Mouse (Mus musculus): Measurements from ENCODE around the gene Mllt10. TPM values are rescaled to one million over a fixed set of nuclear protein-coding genes. Genes with fewer than 3 reads are reported as not detected.

The Mllt10 gene
- polyA plus RNA-seq, 1 experiment = 75.4 TPM

DNA sequence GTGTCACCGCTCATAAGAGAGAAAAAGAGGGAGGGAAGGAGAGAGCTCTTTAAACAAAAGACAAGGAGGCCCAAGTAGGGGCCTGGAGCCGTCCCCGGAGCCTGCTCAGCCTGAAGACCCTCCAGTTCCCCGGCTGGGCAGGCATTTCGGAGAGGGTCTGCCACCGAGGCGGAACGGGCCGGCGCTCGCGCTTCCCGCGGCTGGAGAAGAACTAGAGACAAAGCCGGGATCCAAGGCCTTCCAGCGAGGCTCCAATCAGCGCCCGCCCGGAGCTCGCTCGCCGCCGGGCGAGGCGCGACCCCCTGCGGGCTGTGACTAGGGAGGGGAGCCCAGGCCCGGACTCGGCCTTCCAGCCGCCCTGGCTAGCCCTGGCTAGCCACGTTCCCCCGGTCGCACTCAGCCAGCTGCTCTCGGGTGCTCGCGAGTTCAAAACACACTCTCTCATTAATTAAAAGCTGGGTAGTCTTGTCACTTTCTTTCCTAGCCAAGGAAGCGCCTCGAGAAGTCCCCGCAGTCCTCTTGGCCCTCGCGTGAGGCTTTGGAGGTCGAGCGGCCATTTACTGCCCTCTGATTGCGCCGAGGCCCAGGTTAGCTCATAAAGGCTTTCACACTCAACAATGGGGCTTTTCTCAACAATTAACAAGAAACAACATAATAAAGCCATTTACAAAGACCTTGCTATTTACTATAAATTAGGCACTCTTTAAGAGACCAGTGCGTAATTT is 15.3 kb upstream of the Mllt10 start:
- Histone ChIP-seq H3K36me3 (ENCODE audit: control insufficient read depth, insufficient read depth, low read length) (no peaks in the 10 kb centered on the region), H3K4me3 (ENCODE audit: control insufficient read depth, insufficient read depth, low read length) (no peak overlapping the region), H3K27me3 (ENCODE audit: control insufficient read depth, insufficient read depth, low read length) (no peaks in the 10 kb centered on the region), H3K4me1 (replicated peaks; ENCODE audit: control insufficient read depth, insufficient read depth, low read length) (no peaks in the 10 kb centered on the region), H3K27ac (ENCODE audit: control insufficient read depth, insufficient read depth, low read length) (no peak overlapping the region)
- 88% methylated on average over 46 of the region's 46 CpGs for WGBS
- TF ChIP-seq CTCF (IDR thresholded peaks at IDR 0.05; ENCODE audit: borderline replicate concordance, control insufficient read depth, extremely low read depth, insufficient read depth, low read length, poor library complexity) (no peak), POLR2A (IDR thresholded peaks at IDR 0.05; ENCODE audit: control insufficient read depth, extremely low read depth, insufficient read depth, low read length, poor library complexity) (no peak)
- no peak for DNase-seq

DNA sequence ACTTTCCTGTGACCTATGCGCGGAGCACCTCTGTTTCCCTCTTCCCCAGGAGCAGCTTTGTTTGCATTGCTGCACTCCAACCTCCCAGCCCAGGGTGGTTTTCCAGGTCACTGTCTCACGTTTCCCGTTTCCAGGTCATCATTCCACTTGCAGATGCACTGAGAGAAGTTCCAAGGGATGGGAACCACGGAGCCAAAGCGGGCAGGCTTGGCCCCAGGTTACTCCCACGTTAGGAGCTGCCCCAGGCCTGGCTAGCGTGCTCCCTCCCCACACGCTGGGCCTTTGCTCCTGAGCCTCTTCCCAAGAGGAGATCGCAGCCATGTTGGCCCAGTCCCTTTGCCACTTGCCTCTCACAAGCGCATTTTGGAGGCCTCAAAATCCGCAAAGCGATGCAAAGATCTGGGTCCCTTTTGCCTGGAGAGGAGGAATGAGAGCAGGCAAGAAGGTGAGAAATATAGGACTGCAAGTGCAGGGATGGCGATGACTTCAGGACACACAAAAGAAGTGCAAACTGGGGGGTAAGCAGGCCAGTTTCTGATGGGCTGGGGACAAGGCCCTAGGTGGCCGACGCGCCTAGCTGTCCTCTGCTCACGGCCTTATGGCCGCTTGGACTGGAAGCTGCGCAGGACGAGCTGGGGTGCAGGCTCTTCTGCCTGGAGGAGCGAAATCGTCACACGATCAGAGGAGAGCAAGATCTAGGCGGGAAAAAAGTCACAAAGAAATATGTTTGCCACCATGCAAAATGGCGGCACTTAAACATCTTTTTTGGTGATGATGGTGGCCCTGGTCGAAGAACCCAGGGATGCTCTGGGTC is 14.5 kb upstream of the Mllt10 start:
- no peak for DNase-seq
- Histone ChIP-seq H3K36me3 (ENCODE audit: control insufficient read depth, insufficient read depth, low read length) (no peaks in the 10 kb centered on the region), H3K27me3 (ENCODE audit: control insufficient read depth, insufficient read depth, low read length) (peaks cover 2% of the 10 kb centered on the region), H3K27ac (ENCODE audit: control insufficient read depth, insufficient read depth, low read length) (no peak overlapping the region), H3K4me3 (ENCODE audit: control insufficient read depth, insufficient read depth, low read length) (no peak overlapping the region), H3K4me1 (replicated peaks; ENCODE audit: control insufficient read depth, insufficient read depth, low read length) (no peaks in the 10 kb centered on the region)
- 97% methylated on average over 27 of the region's 27 CpGs for WGBS
- TF ChIP-seq CTCF (IDR thresholded peaks at IDR 0.05; ENCODE audit: borderline replicate concordance, control insufficient read depth, extremely low read depth, insufficient read depth, low read length, poor library complexity) = no peak
- no peak for TF ChIP-seq POLR2A (IDR thresholded peaks at IDR 0.05; ENCODE audit: control insufficient read depth, extremely low read depth, insufficient read depth, low read length, poor library complexity)

GRCm38 (mm10) chr2:18041199-18041885 is 13.7 kb upstream of the Mllt10 start:
- H3K4me3 ChIP-seq (ENCODE audit: control insufficient read depth, insufficient read depth, low read length) = no peak overlapping the region
- WGBS = 92% methylated on average over 14 of the region's 14 CpGs
- TF ChIP-seq CTCF (IDR thresholded peaks at IDR 0.05; ENCODE audit: borderline replicate concordance, control insufficient read depth, extremely low read depth, insufficient read depth, low read length, poor library complexity) (no peak), POLR2A (IDR thresholded peaks at IDR 0.05; ENCODE audit: control insufficient read depth, extremely low read depth, insufficient read depth, low read length, poor library complexity) (no peak)

GRCm38 (mm10) chr2:18045143-18045780 is 9.8 kb upstream of the Mllt10 start:
- no peak overlapping the region for H3K4me3 ChIP-seq (ENCODE audit: control insufficient read depth, insufficient read depth, low read length)

More at GRCm38 (mm10) chr2:18041199-18041885, 13.7 kb upstream of the Mllt10 start:
- Histone ChIP-seq H3K27me3 (ENCODE audit: control insufficient read depth, insufficient read depth, low read length) (peaks cover 9% of the 10 kb centered on the region), H3K36me3 (ENCODE audit: control insufficient read depth, insufficient read depth, low read length) (no peaks in the 10 kb centered on the region), H3K27ac (ENCODE audit: control insufficient read depth, insufficient read depth, low read length) (no peak overlapping the region), H3K4me1 (replicated peaks; ENCODE audit: control insufficient read depth, insufficient read depth, low read length) (no peaks in the 10 kb centered on the region)
- DNase-seq = no peak

DNA sequence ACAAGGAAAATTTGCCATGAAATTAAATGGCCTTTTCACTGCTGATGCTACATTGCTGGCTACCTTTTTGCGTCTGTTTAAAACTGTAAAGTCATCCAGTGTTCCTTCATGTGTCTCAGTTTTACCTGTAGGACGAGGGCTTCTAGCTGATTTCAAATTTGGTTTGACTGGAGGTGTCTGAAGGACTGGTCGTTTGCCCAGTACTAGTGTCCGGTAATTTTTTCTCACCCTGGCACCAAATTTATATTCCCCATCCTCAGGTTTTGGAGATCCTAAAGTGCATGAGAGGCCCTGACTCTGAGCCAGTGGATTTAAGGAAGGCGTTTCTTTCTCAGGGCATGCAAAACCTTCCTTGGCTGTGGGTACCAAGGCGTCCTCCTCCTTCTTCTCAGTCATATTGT is 9.3 kb upstream of the Mllt10 start:
- Histone ChIP-seq H3K4me1 (replicated peaks; ENCODE audit: control insufficient read depth, insufficient read depth, low read length) (peaks cover 13% of the 10 kb centered on the region), H3K27ac (ENCODE audit: control insufficient read depth, insufficient read depth, low read length) (no peak overlapping the region), H3K4me3 (ENCODE audit: control insufficient read depth, insufficient read depth, low read length) (no peak overlapping the region), H3K36me3 (ENCODE audit: control insufficient read depth, insufficient read depth, low read length) (no peaks in the 10 kb centered on the region), H3K27me3 (ENCODE audit: control insufficient read depth, insufficient read depth, low read length) (peaks cover 27% of the 10 kb centered on the region)
- TF ChIP-seq POLR2A (IDR thresholded peaks at IDR 0.05; ENCODE audit: control insufficient read depth, extremely low read depth, insufficient read depth, low read length, poor library complexity) = no peak
- TF ChIP-seq CTCF (IDR thresholded peaks at IDR 0.05; ENCODE audit: borderline replicate concordance, control insufficient read depth, extremely low read depth, insufficient read depth, low read length, poor library complexity) = no peak
- WGBS = 94% methylated on average over 6 of the region's 6 CpGs
- DNase-seq = no peak

More at GRCm38 (mm10) chr2:18045143-18045780, 9.8 kb upstream of the Mllt10 start:
- H3K27ac ChIP-seq (ENCODE audit: control insufficient read depth, insufficient read depth, low read length) = no peak overlapping the region
- TF ChIP-seq POLR2A (IDR thresholded peaks at IDR 0.05; ENCODE audit: control insufficient read depth, extremely low read depth, insufficient read depth, low read length, poor library complexity) (no peak), CTCF (IDR thresholded peaks at IDR 0.05; ENCODE audit: borderline replicate concordance, control insufficient read depth, extremely low read depth, insufficient read depth, low read length, poor library complexity) (no peak)
- peaks cover 27% of the 10 kb centered on the region for H3K27me3 ChIP-seq (ENCODE audit: control insufficient read depth, insufficient read depth, low read length)
- DNase-seq = no peak
- H3K36me3 ChIP-seq (ENCODE audit: control insufficient read depth, insufficient read depth, low read length) = no peaks in the 10 kb centered on the region
- 92% methylated on average over 7 of the region's 7 CpGs for WGBS
- peaks cover 13% of the 10 kb centered on the region for H3K4me1 ChIP-seq (replicated peaks; ENCODE audit: control insufficient read depth, insufficient read depth, low read length)

GRCm38 (mm10) chr2:18046186-18046585 is 8.9 kb upstream of the Mllt10 start:
- Histone ChIP-seq H3K27ac (ENCODE audit: control insufficient read depth, insufficient read depth, low read length) (no peak overlapping the region), H3K27me3 (ENCODE audit: control insufficient read depth, insufficient read depth, low read length) (peaks cover 27% of the 10 kb centered on the region), H3K36me3 (ENCODE audit: control insufficient read depth, insufficient read depth, low read length) (no peaks in the 10 kb centered on the region), H3K4me3 (ENCODE audit: control insufficient read depth, insufficient read depth, low read length) (no peak overlapping the region), H3K4me1 (replicated peaks; ENCODE audit: control insufficient read depth, insufficient read depth, low read length) (peaks cover 13% of the 10 kb centered on the region)
- 56% methylated on average over 4 of the region's 4 CpGs for WGBS
- TF ChIP-seq CTCF (IDR thresholded peaks at IDR 0.05; ENCODE audit: borderline replicate concordance, control insufficient read depth, extremely low read depth, insufficient read depth, low read length, poor library complexity) (no peak), POLR2A (IDR thresholded peaks at IDR 0.05; ENCODE audit: control insufficient read depth, extremely low read depth, insufficient read depth, low read length, poor library complexity) (no peak)
- no peak for DNase-seq
